Mouse (Mus musculus) kidney, postnatal 0 days (tissue): Measurements from ENCODE around the gene Prss33. TPM values are rescaled to one million over a fixed set of nuclear protein-coding genes. Genes with fewer than 3 reads are reported as not detected.

Experiments
- ATAC-seq: fragments of 200-750 bp; cut with Nextera tagmentation; replicated peaks from 2 replicates; pipeline ENCODE4 v1.8.0; 2017; ENCODE audit warnings: low read depth, moderate number of reproducible peaks, moderate TSS enrichment, moderate library complexity; ENCODE audit not compliant: low FRiP score
- DNase-seq: peaks from one replicate; pipeline ENCODE4 v3.0.0-alpha.2; 2016; ENCODE audit warnings: low spot score
- H3K27ac ChIP-seq: fragments of 300-500 bp; sonication (generic); 2 replicates; pipeline ENCODE4 v1.5.1; 2014; ENCODE audit warnings: mild to moderate bottlenecking
- H3K27me3 ChIP-seq: fragments of 300-500 bp; sonication (generic); 2 replicates; pipeline ENCODE4 v1.6.1; 2014; ENCODE audit warnings: low read length, mixed read lengths; ENCODE audit not compliant: insufficient read depth
- H3K36me3 ChIP-seq: fragments of 300-500 bp; sonication (generic); 2 replicates; pipeline ENCODE4 v1.6.1; 2014; ENCODE audit warnings: low read length, mixed read lengths; ENCODE audit not compliant: insufficient read depth
- H3K4me1 ChIP-seq: fragments of 300-500 bp; sonication (generic); replicated peaks from 2 replicates; pipeline ENCODE4 v1.6.1; 2014; ENCODE audit warnings: antibody characterized with exemption, low read length, mixed read lengths; ENCODE audit not compliant: insufficient read depth
- H3K4me2 ChIP-seq: fragments of 300-500 bp; sonication (generic); 2 replicates; pipeline ENCODE4 v1.6.1; 2014; ENCODE audit warnings: mild to moderate bottlenecking, low read length, moderate library complexity, mixed read lengths
- H3K4me3 ChIP-seq: fragments of 300-500 bp; sonication (generic); replicated peaks from 2 replicates; pipeline ENCODE4 v1.5.1; 2014; ENCODE audit warnings: low read depth, low read length
- H3K9ac ChIP-seq: fragments of 300-500 bp; sonication (generic); 2 replicates; pipeline ENCODE4 v1.6.1; 2014; ENCODE audit warnings: low read depth, low read length
- H3K9me3 ChIP-seq: fragments of 300-500 bp; sonication (generic); replicated peaks from 2 replicates; pipeline ENCODE4 v1.6.1; 2016; ENCODE audit warnings: low read length, inconsistent platforms, mixed read lengths
- CTCF ChIP-seq: IDR thresholded peaks from 2 replicates; pipeline ENCODE4 v1.5.1; 2016; ENCODE audit warnings: antibody characterized with exemption, low read depth, mild to moderate bottlenecking, moderate library complexity
- microRNA-seq: library from miRNA; unstranded; fragments of <30 nt; microRNA quantifications from one replicate; pipeline ENCODE4, GENCODE M21; 2016
- polyA plus RNA-seq: library from polyadenylated mRNA; unstranded; fragments of >200 nt; fragmentation: Nextera tagmentation; extraction: Ambion mirVana; gene quantifications from 2 replicates; pipeline ENCODE4 v1.2.1, GENCODE M21; 2015

Gene Prss33
- polyA plus RNA-seq, 1 experiment from 2014 or later = 0.11 TPM

- Histone ChIP-seq H3K9ac (no peak overlapping the region), H3K9me3 (no peaks in the 10 kb centered on the region), H3K27ac (no peak overlapping the region), H3K4me1 (0 out of 2 replicates have a peak, but pooled peaks cover 2% of the 10 kb centered on the region), H3K36me3 (no peaks in the 10 kb centered on the region), H3K27me3 (no peaks in the 10 kb centered on the region), H3K4me3 (no peak overlapping the region), H3K4me2 (no peak overlapping the region)
- ATAC-seq (no peak), DNase-seq (no peak)
- no peak for TF ChIP-seq CTCF
Observed at GRCm38 (mm10) chr17:23783352-23783751, 52.5 kb downstream of the Prss33 start.

Small RNA genes within 50 kb of the gene (microRNA-seq; reads per million reads assigned to microRNA genes)
- gene Mir5125 = not detected

Other genes with a start within 250 kb of the Prss33 start
- 12.6 and 14.3 TPM in 2 replicates for gene Zfp13, start 236.6 kb downstream of the Prss33 start, polyA plus RNA-seq
- not detected in 2 replicates for gene Zscan10, start 235.2 kb downstream of the Prss33 start, polyA plus RNA-seq
- gene Mmp25, start 190.8 kb downstream of the Prss33 start, polyA plus RNA-seq = 0.66 and 0.92 TPM in 2 replicates
- 2.1 and 2.4 TPM in 2 replicates for gene Bicdl2, start 175.6 kb downstream of the Prss33 start, polyA plus RNA-seq
- gene Hcfc1r1, start 162.5 kb downstream of the Prss33 start, polyA plus RNA-seq = 116 and 120 TPM in 2 replicates
- 32.3 and 35.5 TPM in 2 replicates for gene Thoc6, start 162.2 kb downstream of the Prss33 start, polyA plus RNA-seq
- gene Tnfrsf12a, start 158.6 kb downstream of the Prss33 start, polyA plus RNA-seq = 47.0 and 50.0 TPM in 2 replicates
- 131 and 155 TPM in 2 replicates for gene Cldn6, start 156.8 kb downstream of the Prss33 start, polyA plus RNA-seq
- gene Cldn9, start 152.0 kb downstream of the Prss33 start, polyA plus RNA-seq = 41.2 and 41.8 TPM in 2 replicates
- 0.05 and 0.30 TPM in 2 replicates for gene 1520401A03Rik, start 113.3 kb downstream of the Prss33 start, polyA plus RNA-seq
- gene Pkmyt1, start 109.7 kb downstream of the Prss33 start, polyA plus RNA-seq = 21.1 and 24.5 TPM in 2 replicates
- gene Paqr4, start 95.2 kb downstream of the Prss33 start, polyA plus RNA-seq = 16.0 and 17.9 TPM in 2 replicates
- gene Kremen2, start 90.2 kb downstream of the Prss33 start, polyA plus RNA-seq = 0.29 and 0.52 TPM in 2 replicates
- gene Flywch1, start 64.5 kb downstream of the Prss33 start, polyA plus RNA-seq = 74.6 and 74.7 TPM in 2 replicates
- 40.9 and 46.8 TPM in 2 replicates for gene Flywch2, start 50.0 kb downstream of the Prss33 start, polyA plus RNA-seq
- gene Srrm2, start 45.5 kb downstream of the Prss33 start, polyA plus RNA-seq = 304 and 321 TPM in 2 replicates
- 1,058 and 1,143 TPM in 2 replicates for gene Elob, start 6.9 kb downstream of the Prss33 start, polyA plus RNA-seq
- gene Prss32, start 7.8 kb upstream of the Prss33 start, polyA plus RNA-seq = not detected in 2 replicates
- 2.8 and 3.1 TPM in 2 replicates for gene Prss41, start 8.1 kb upstream of the Prss33 start, polyA plus RNA-seq
- not detected in 2 replicates for gene Prss21, start 32.0 kb upstream of the Prss33 start, polyA plus RNA-seq
- not detected in 2 replicates for gene Dcpp1, start 44.8 kb upstream of the Prss33 start, polyA plus RNA-seq
- not detected in 2 replicates for gene Dcpp2, start 44.8 kb upstream of the Prss33 start, polyA plus RNA-seq
- not detected in 2 replicates for gene Dcpp3, start 81.4 kb upstream of the Prss33 start, polyA plus RNA-seq
- not detected in 2 replicates for gene Sbp, start 105.6 kb upstream of the Prss33 start, polyA plus RNA-seq
- not detected in 2 replicates for gene Sbpl, start 119.2 kb upstream of the Prss33 start, polyA plus RNA-seq
- 0.18 and 0.25 TPM in 2 replicates for gene Prss30, start 144.5 kb upstream of the Prss33 start, polyA plus RNA-seq
- gene Prss22, start 162.0 kb upstream of the Prss33 start, polyA plus RNA-seq = 0.43 and 0.72 TPM in 2 replicates
- gene Prss27, start 202.1 kb upstream of the Prss33 start, polyA plus RNA-seq = 0.68 and 0.78 TPM in 2 replicates
- 47.6 and 51.2 TPM in 2 replicates for gene Kctd5, start 237.4 kb upstream of the Prss33 start, polyA plus RNA-seq